7 mouse cellular contexts compared by ENCODE assay signal in the genomic region with DNA sequence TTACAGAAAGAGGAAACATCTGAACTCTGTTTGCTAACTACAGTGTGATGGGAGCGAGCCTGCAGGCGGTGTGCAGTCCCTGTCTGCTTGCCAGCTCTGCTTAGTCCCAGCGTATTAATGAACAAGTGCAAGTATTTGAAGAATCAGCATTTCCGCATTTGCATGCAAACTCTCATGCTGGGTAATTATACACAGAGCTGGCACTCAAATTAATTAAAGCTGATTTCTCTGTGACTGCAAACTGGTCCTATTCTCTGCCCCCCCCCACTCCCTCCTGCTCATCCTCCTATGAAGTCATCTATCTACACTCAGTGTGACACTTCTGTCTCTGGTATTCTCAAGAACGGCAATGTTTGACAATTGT.
DNase-seq lines count a peak whose midpoint lies in the region; ATAC-seq and TF ChIP-seq lines count a peak whose summit lies in the region.

No protein-coding gene starts in this region.

- WGBS in embryonic facial prominence, embryonic 15.5 days = 30% methylated on average over 5 of the region's 5 CpGs
- WGBS in intestine, postnatal 0 days = 60% methylated on average over 5 of the region's 5 CpGs
- whole genome bisulfite sequencing in midbrain, embryonic 15.5 days = 45% methylated on average over 5 of the region's 5 CpGs

- peaks cover 23% of the 10 kb centered on the region for H3K4me1 ChIP-seq in embryonic facial prominence, embryonic 15.5 days
- H3K4me1 ChIP-seq in intestine, postnatal 0 days (replicated peaks; ENCODE audit: control insufficient read depth, insufficient read depth, low read length) = no peaks in the 10 kb centered on the region
- H3K4me1 ChIP-seq in midbrain, embryonic 15.5 days = peaks cover 18% of the 10 kb centered on the region; the same call in 1 of the 2 replicates

- ATAC-seq in embryonic facial prominence, embryonic 15.5 days (ENCODE audit: insufficient number of reproducible peaks, low FRiP score, low TSS enrichment, low read depth) = no peak
- no peak for ATAC-seq in intestine, postnatal 0 days
- peak; percentile 86 for ATAC-seq in midbrain, embryonic 15.5 days (replicated peaks)

- intact Hi-C loops in left cerebral cortex, adult 2 months (cut with DNase I) = no loop called here

- no peaks in the 10 kb centered on the region for H3K27me3 ChIP-seq in embryonic facial prominence, embryonic 15.5 days
- H3K27me3 ChIP-seq in intestine, postnatal 0 days (replicated peaks; ENCODE audit: control insufficient read depth, insufficient read depth, low read length) = no peaks in the 10 kb centered on the region
- no peaks in the 10 kb centered on the region for H3K27me3 ChIP-seq in midbrain, embryonic 15.5 days (replicated peaks)

- no peak for TF ChIP-seq CTCF in left cerebral cortex, adult 2 months (IDR thresholded peaks at IDR 0.05)
- TF ChIP-seq CTCF in intestine, postnatal 0 days (IDR thresholded peaks at IDR 0.05; ENCODE audit: low read depth) = 0 out of 2 replicates have a peak, but pooled peaks have one; percentile 1

- no peak overlapping the region for H3K9ac ChIP-seq in embryonic facial prominence, embryonic 15.5 days
- no peak overlapping the region for H3K9ac ChIP-seq in intestine, postnatal 0 days (ENCODE audit: low read depth, low read length)
- no peak overlapping the region for H3K9ac ChIP-seq in midbrain, embryonic 15.5 days

- H3K4me2 ChIP-seq in embryonic facial prominence, embryonic 15.5 days (replicated peaks) = peak overlapping the region; percentile 48
- 0 out of 2 replicates have a peak overlapping the region, but pooled peaks have one; percentile 7 for H3K4me2 ChIP-seq in intestine, postnatal 0 days (replicated peaks; ENCODE audit: low read depth)
- peak overlapping the region; percentile 22 for H3K4me2 ChIP-seq in midbrain, embryonic 15.5 days

- no peaks in the 10 kb centered on the region for H3K36me3 ChIP-seq in embryonic facial prominence, embryonic 15.5 days
- H3K36me3 ChIP-seq in intestine, postnatal 0 days (ENCODE audit: control insufficient read depth, insufficient read depth) = no peaks in the 10 kb centered on the region
- H3K36me3 ChIP-seq in midbrain, embryonic 15.5 days (replicated peaks) = no peaks in the 10 kb centered on the region

- H3K4me3 ChIP-seq in left cerebral cortex, adult 2 months = peak overlapping the region; percentile 21
- H3K4me3 ChIP-seq in embryonic facial prominence, embryonic 15.5 days (replicated peaks) = peak overlapping the region; percentile 22
- no peak overlapping the region for H3K4me3 ChIP-seq in intestine, postnatal 0 days (ENCODE audit: low read depth, low read length)
- H3K4me3 ChIP-seq in midbrain, embryonic 15.5 days = no peak overlapping the region

- H3K27ac ChIP-seq in left cerebral cortex, adult 2 months = no peak overlapping the region
- no peak overlapping the region for H3K27ac ChIP-seq in embryonic facial prominence, embryonic 15.5 days (replicated peaks)
- no peak overlapping the region for H3K27ac ChIP-seq in intestine, postnatal 0 days (ENCODE audit: low read depth, low read length)
- H3K27ac ChIP-seq in midbrain, embryonic 15.5 days = no peak overlapping the region

- no peaks in the 10 kb centered on the region for H3K9me3 ChIP-seq in embryonic facial prominence, embryonic 15.5 days (replicated peaks)
- no peaks in the 10 kb centered on the region for H3K9me3 ChIP-seq in intestine, postnatal 0 days (ENCODE audit: control insufficient read depth)
- H3K9me3 ChIP-seq in midbrain, embryonic 15.5 days = no peaks in the 10 kb centered on the region

- DNase-seq in left cerebral cortex, adult 2 months (ENCODE audit: extremely low spot score in 1 of 2, low spot score in 2 of 2) = no peak
- DNase-seq in left cerebral cortex, adult 8-10 months (ENCODE audit: low spot score in 2 of 2) = no peak
- DNase-seq in thymus, postnatal 25 days = no peak
- DNase-seq in heart, adult 11 months = no peak

Comparison
In these comparisons a context has a peak if more than half of its experiments do, and no peak if none do; other contexts are left out.
1. H3K4me3 ChIP-seq: peak in left cerebral cortex, adult 2 months (single experiment) and embryonic facial prominence, embryonic 15.5 days (single experiment); none in intestine, postnatal 0 days (single experiment) and midbrain, embryonic 15.5 days (single experiment).
2. Peak in every context shown above with its lines, with median percentiles within 50 percentile points of each other: H3K4me2 ChIP-seq.